Mouse (Mus musculus) myocyte (in vitro differentiated cells): ENCODE measurements around the gene Mars. TPM values are rescaled to one million over a fixed set of nuclear protein-coding genes. Genes with fewer than 3 reads are reported as not detected.

Experiments
- H3K27me3 ChIP-seq: one replicate; pipeline ENCODE4 v1.6.1; 2011; ENCODE audit not compliant: control insufficient read depth, insufficient read depth, insufficient read length
- H3K36me3 ChIP-seq: one replicate; pipeline ENCODE4 v1.6.1; 2011; ENCODE audit not compliant: control insufficient read depth, insufficient read depth
- H3K4me2 ChIP-seq: one replicate; pipeline ENCODE4 v1.6.1; 2011; ENCODE audit warnings: low read depth, control low read depth
- H3K4me3 ChIP-seq: one replicate; pipeline ENCODE4 v1.5.1; 2011; ENCODE audit warnings: mild to moderate bottlenecking, control low read depth, moderate library complexity
- H3K79me2 ChIP-seq: one replicate; pipeline ENCODE4 v1.6.1; 2011; ENCODE audit not compliant: control insufficient read depth, insufficient read depth
- H3ac ChIP-seq: one replicate; pipeline ENCODE4 v1.6.1; 2011; ENCODE audit not compliant: control insufficient read depth, insufficient read length
- CEBPB ChIP-seq: IDR thresholded peaks from 2 replicates; pipeline ENCODE4 v1.6.1; 2011; ENCODE audit warnings: mild to moderate bottlenecking, moderate library complexity; ENCODE audit not compliant: poor library complexity, insufficient read depth, severe bottlenecking
- E2F4 ChIP-seq: IDR thresholded peaks from one replicate; pipeline ENCODE4 v1.6.1; 2011; ENCODE audit warnings: mild to moderate bottlenecking, control low read depth, moderate library complexity; ENCODE audit not compliant: insufficient read depth
- MAX ChIP-seq: IDR thresholded peaks from one replicate; pipeline ENCODE4 v1.6.1; 2011; ENCODE audit warnings: low read depth, mild to moderate bottlenecking, control low read depth
- MYOD1 ChIP-seq, 3 experiments: IDR thresholded peaks; one replicate each; pipeline ENCODE4 v1.6.1; 2011; ENCODE audit warnings: control low read depth in 2 of 3, low read depth in 2 of 3, mild to moderate bottlenecking in 2 of 3, moderate library complexity in 1 of 3; ENCODE audit not compliant: insufficient read length in 2 of 3, control insufficient read depth in 1 of 3
- MYOG ChIP-seq, 3 experiments: IDR thresholded peaks; one replicate each; pipeline ENCODE4 v1.6.1; 2011; ENCODE audit warnings: control low read depth in 2 of 3, low read depth in 2 of 3, mild to moderate bottlenecking in 2 of 3; ENCODE audit not compliant: insufficient read length in 2 of 3, control insufficient read depth in 1 of 3, insufficient read depth in 1 of 3
- POLR2A ChIP-seq: IDR thresholded peaks from one replicate; pipeline ENCODE4 v1.6.1; 2011; ENCODE audit warnings: low read depth, mild to moderate bottlenecking, control low read depth, moderate library complexity; ENCODE audit not compliant: insufficient read length
- POLR2AphosphoS2 ChIP-seq: IDR thresholded peaks from one replicate; pipeline ENCODE4 v1.6.1; 2011; ENCODE audit warnings: low read depth, control low read depth; ENCODE audit not compliant: insufficient read length
- REST ChIP-seq: IDR thresholded peaks from one replicate; pipeline ENCODE4 v1.6.1; 2011; ENCODE audit warnings: mild to moderate bottlenecking, control low read depth, moderate library complexity; ENCODE audit not compliant: insufficient read depth, insufficient read length
- SRF ChIP-seq: IDR thresholded peaks from one replicate; pipeline ENCODE4 v1.6.1; 2011; ENCODE audit warnings: low read depth; ENCODE audit not compliant: control insufficient read depth, insufficient read length
- TCF12 ChIP-seq: IDR thresholded peaks from one replicate; pipeline ENCODE4 v1.6.1; 2011; ENCODE audit warnings: mild to moderate bottlenecking, control low read depth; ENCODE audit not compliant: poor library complexity, insufficient read depth, severe bottlenecking
- TCF3 ChIP-seq: IDR thresholded peaks from one replicate; pipeline ENCODE4 v1.6.1; 2011; ENCODE audit warnings: low read depth, control low read depth; ENCODE audit not compliant: insufficient read length
- USF1 ChIP-seq: IDR thresholded peaks from one replicate; pipeline ENCODE4 v1.6.1; 2011; ENCODE audit warnings: low read depth, mild to moderate bottlenecking, control low read depth, moderate library complexity
- polyA plus RNA-seq: library from polyadenylated mRNA; unstranded; fragments of >200 nt; fragmentation: generic; extraction: Trizol; gene quantifications from one replicate; pipeline ENCODE4 v1.2.1, GENCODE M21; 2012; ENCODE audit warnings: missing spikeins

Gene Mars
- polyA plus RNA-seq: 280 TPM

DNA sequence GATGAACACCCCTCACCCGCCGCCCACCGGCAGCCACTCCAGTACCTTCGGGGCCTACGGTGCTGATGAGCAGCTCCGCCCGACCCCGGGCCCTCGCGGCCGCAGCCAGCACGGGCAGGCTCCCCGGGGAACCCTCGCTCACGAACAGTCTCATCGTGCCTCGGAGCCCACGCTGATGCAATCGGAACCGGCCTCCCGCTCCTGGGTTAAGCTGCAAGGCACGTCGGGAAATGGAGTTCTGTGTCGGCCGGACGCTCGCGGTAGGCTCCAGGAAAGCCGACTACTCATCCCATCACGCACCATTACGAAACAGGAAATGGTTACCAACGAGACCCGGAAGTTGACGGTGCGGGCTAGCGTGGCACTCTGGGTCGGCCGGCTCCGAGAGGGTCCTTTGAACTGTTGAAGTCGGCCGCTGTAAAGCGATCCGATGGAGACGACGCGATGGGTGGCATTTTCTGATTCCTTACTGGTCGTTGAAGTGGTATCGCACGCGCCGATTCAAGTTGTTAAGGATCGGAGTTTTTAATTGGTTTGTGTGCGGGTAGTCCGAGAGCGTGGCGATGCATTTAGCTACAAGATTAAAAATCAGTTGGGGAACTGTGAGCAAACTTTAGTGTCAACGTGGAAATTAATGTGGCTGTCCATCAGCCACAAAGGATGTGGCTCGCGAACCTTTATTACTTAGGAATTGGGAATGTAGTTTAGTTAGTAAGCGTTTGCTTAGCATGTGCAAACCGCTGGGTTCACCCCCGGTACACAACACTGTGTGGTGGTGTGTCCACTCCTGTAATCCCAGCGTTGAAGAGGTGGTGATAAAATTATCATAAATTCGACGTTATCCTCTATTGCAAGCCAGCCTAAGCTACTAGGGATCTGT, at the start of gene Mars:
Gene Mars (minus strand): TSS at position 311 of the 880 bp plus-strand sequence.
- Histone ChIP-seq H3K79me2 (peaks cover 29% of the 10 kb centered on the region), H3K27me3 (no peaks in the 10 kb centered on the region), H3K4me2 (peak within 1 kb of the TSS; percentile 82), H3ac (peak within 1 kb of the TSS; percentile 91), H3K4me3 (peak within 1 kb of the TSS; percentile 68), H3K36me3 (peaks cover 31% of the 10 kb centered on the region)
- TF ChIP-seq USF1 (no peak), E2F4 (no peak), TCF3 (no peak), MYOD1 (IDR thresholded peaks at IDR 0.05; ENCODE audit: control insufficient read depth in 1 of 3, insufficient read length in 2 of 3, low read depth in 2 of 3) (peak in 1 of 3 experiments; percentile 16), CEBPB (peak; percentile 88), POLR2A (peak; percentile 90), MAX (peak; percentile 87), TCF12 (no peak), SRF (peak; percentile 9), POLR2AphosphoS2 (peak; percentile 87), MYOG (IDR thresholded peaks at IDR 0.05; ENCODE audit: control insufficient read depth in 1 of 3, insufficient read depth in 1 of 3, insufficient read length in 2 of 3, low read depth in 2 of 3) (peak in 1 of 3 experiments; percentile 44), REST (no peak)

DNA sequence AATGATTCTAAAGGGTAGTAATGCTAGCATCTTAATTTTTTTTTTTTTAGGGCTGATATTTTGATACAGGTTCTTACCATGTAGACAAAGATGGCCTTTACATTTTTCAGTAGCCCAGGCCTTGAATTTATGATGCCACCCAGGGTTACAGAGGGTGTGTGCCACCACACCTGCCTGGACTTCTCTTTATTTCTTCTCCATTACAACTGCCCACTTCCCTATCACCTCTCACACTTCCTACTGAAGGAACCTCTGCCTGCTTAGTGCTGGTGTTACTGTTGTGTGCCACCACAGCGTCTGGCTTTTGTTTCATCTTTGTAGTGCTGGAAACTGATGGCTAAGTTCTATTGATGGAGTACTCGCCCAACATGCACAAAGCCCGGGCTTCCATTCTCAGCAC, 49.1 kb upstream of the Mars start:
- H3K4me2 ChIP-seq: no peak overlapping the region
- no peak overlapping the region for H3K4me3 ChIP-seq
- H3K27me3 ChIP-seq: peaks cover 18% of the 10 kb centered on the region
- TF ChIP-seq TCF3: no peak
- no peak for TF ChIP-seq MAX
- TF ChIP-seq CEBPB: no peak
- TF ChIP-seq POLR2A: no peak
- no peak for TF ChIP-seq MYOD1 (IDR thresholded peaks at IDR 0.05; ENCODE audit: control insufficient read depth in 1 of 3, insufficient read length in 2 of 3, low read depth in 2 of 3)
- TF ChIP-seq SRF: no peak
- no peak for TF ChIP-seq USF1
- TF ChIP-seq REST: no peak
- no peak for TF ChIP-seq TCF12
- no peak for TF ChIP-seq POLR2AphosphoS2
- TF ChIP-seq E2F4: no peak
- TF ChIP-seq MYOG (IDR thresholded peaks at IDR 0.05; ENCODE audit: control insufficient read depth in 1 of 3, insufficient read depth in 1 of 3, insufficient read length in 2 of 3, low read depth in 2 of 3): no peak
- H3K36me3 ChIP-seq: no peaks in the 10 kb centered on the region
- H3ac ChIP-seq: no peak overlapping the region
- no peaks in the 10 kb centered on the region for H3K79me2 ChIP-seq

DNA sequence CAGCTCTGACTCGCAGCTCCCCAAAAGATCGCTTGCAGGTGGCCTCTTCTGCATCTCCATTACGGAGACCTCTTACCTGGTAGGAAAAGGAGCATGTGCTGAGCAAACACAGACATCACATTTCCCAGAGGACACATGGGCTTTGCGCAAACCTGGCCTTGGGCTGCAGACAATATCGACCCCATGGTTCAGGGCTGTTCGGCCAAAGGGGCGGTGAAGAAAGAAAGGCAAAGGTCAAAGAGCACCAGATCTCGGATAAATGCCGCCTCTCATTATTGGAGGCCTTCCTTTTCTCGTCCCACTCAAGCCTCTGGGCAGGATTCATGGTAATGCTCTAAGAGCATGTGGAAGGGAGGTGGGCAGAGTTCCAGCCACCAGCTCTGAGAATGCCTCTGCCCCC, 43.8 kb upstream of the Mars start:
- no peaks in the 10 kb centered on the region for H3K36me3 ChIP-seq
- no peaks in the 10 kb centered on the region for H3K79me2 ChIP-seq
- H3ac ChIP-seq: no peak overlapping the region
- TF ChIP-seq E2F4 (no peak), TCF12 (no peak), MYOD1 (IDR thresholded peaks at IDR 0.05; ENCODE audit: control insufficient read depth in 1 of 3, insufficient read length in 2 of 3, low read depth in 2 of 3) (no peak), MYOG (IDR thresholded peaks at IDR 0.05; ENCODE audit: control insufficient read depth in 1 of 3, insufficient read depth in 1 of 3, insufficient read length in 2 of 3, low read depth in 2 of 3) (no peak), USF1 (no peak), MAX (no peak), CEBPB (no peak), POLR2A (no peak), TCF3 (no peak), POLR2AphosphoS2 (no peak), REST (no peak), SRF (no peak)
- no peak overlapping the region for H3K4me2 ChIP-seq
- peaks cover 22% of the 10 kb centered on the region for H3K27me3 ChIP-seq
- H3K4me3 ChIP-seq: no peak overlapping the region

DNA sequence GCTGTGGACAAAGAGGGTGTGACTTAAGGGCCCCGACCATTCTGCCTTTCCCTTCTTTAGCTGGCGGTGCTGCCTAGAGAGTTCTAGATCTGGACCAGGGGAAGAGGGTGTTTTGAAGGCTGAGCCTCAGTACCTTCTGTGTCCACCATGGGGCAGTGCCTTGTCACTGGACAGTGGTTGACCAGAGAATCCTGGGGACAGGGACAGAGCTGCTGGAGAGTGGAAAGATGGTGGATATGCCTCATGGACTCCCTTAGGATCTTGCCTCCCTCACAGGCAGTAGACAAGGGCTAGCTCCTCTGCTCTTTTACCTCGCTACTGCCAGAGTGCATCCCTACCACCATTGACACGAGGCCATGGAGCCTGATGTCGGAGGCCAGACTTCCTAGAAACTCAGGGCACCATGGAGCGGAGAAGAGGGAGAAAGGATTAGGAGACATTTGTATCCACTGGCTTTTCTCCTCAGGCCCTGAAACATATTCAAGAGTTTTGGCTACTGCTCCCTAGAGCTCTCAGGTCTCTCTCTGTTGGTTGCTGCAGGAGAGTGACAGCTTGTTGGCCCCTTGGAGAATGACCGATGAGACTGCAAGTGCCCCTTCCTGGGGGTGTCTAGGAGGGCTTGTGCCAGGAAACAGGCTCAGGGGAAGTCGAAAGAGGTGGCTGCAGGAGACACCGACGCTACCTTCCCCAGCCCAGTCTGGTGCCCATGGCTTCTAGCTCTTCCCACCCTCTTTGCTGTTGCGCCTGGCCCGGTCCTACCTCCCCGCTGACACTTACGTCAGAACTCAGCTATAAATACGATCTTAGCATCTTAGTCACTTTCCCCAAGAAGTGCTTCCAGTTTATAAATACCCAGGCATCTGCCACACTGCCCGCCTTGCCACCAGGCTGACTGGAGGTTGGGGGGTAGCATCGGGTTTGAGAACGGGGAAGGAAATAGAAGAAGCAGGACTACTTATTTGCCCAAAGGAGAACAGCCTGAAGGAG, 42.6 kb upstream of the Mars start, which contains the start of gene Inhbe:
Gene Inhbe (minus strand): TSS at position 503 of the 987 bp plus-strand sequence.
- no peak for TF ChIP-seq TCF3
- TF ChIP-seq MYOD1 (IDR thresholded peaks at IDR 0.05; ENCODE audit: control insufficient read depth in 1 of 3, insufficient read length in 2 of 3, low read depth in 2 of 3): peak in 1 of 3 experiments; percentile 21

More for the DNA sequence above, 42.6 kb upstream of the Mars start, which contains the start of gene Inhbe:
- peaks cover 22% of the 10 kb centered on the region for H3K27me3 ChIP-seq
- no peak within 1 kb of the TSS for H3ac ChIP-seq
- H3K4me3 ChIP-seq: no peak within 1 kb of the TSS
- H3K4me2 ChIP-seq: peak within 1 kb of the TSS; percentile 51
- H3K36me3 ChIP-seq: no peaks in the 10 kb centered on the region
- H3K79me2 ChIP-seq: no peaks in the 10 kb centered on the region
